Mouse (Mus musculus): ENCODE measurements around the gene Tmem206. TPM values are rescaled to one million over a fixed set of nuclear protein-coding genes. Genes with fewer than 3 reads are reported as not detected.

Tmem206 gene
- total and polyA plus RNA-seq, 2 experiments from 2014 or later = 23.2 to 27.6 TPM

- no peak overlapping the region for H3K4me3 ChIP-seq (ENCODE audit: low read depth, low read length)
- H3K36me3 ChIP-seq (ENCODE audit: insufficient read depth, low read length) = no peaks in the 10 kb centered on the region
- no peaks in the 10 kb centered on the region for H3K9me3 ChIP-seq (ENCODE audit: low read length)
- no peak overlapping the region for H3K27ac ChIP-seq (ENCODE audit: low read depth, low read length)
- H3K27me3 ChIP-seq (ENCODE audit: insufficient read depth, low read length) = no peaks in the 10 kb centered on the region
- no peak overlapping the region for H3K9ac ChIP-seq (replicated peaks; ENCODE audit: low read length, poor library complexity, severe bottlenecking)
- no peak overlapping the region for H3K4me2 ChIP-seq (ENCODE audit: low read depth, low read length, poor library complexity, severe bottlenecking)
- ATAC-seq (ENCODE audit: low FRiP score) (no peak), DNase-seq (ENCODE audit: low spot score) (no peak)
- WGBS = 91% methylated on average over 3 of the region's 3 CpGs
- peaks cover 15% of the 10 kb centered on the region; the same call in 1 of the 2 replicates for H3K4me1 ChIP-seq (ENCODE audit: insufficient read depth, low read length)
- no peak for TF ChIP-seq CTCF (IDR thresholded peaks at IDR 0.05)
Observed at GRCm38 (mm10) chr1:191323381-191323780, 2.3 kb upstream of the Tmem206 start.

- WGBS = 86% methylated on average over 7 of the region's 7 CpGs
- H3K27me3 ChIP-seq (ENCODE audit: insufficient read depth, low read length) = no peaks in the 10 kb centered on the region
- ATAC-seq (ENCODE audit: low FRiP score) (no peak; the same call in 1 of the 2 replicates), DNase-seq (ENCODE audit: low spot score) (no peak)
- peaks cover 15% of the 10 kb centered on the region; the same call in 1 of the 2 replicates for H3K4me1 ChIP-seq (ENCODE audit: insufficient read depth, low read length)
- H3K27ac ChIP-seq (ENCODE audit: low read depth, low read length) = peak overlapping the region; percentile 87
- peak overlapping the region; percentile 81 for H3K4me2 ChIP-seq (ENCODE audit: low read depth, low read length, poor library complexity, severe bottlenecking)
- peak overlapping the region; percentile 92; the same call in 1 of the 2 replicates for H3K9ac ChIP-seq (replicated peaks; ENCODE audit: low read length, poor library complexity, severe bottlenecking)
- H3K4me3 ChIP-seq (ENCODE audit: low read depth, low read length) = peak overlapping the region; percentile 75
- no peak for TF ChIP-seq CTCF (IDR thresholded peaks at IDR 0.05)
- H3K9me3 ChIP-seq (ENCODE audit: low read length) = no peaks in the 10 kb centered on the region
- no peaks in the 10 kb centered on the region for H3K36me3 ChIP-seq (ENCODE audit: insufficient read depth, low read length)
Observed at GRCm38 (mm10) chr1:191324733-191325590, 750 bp upstream of the Tmem206 start.

- 0 out of 2 replicates have a peak, but pooled peaks cover 3% of the 10 kb centered on the region for H3K36me3 ChIP-seq (ENCODE audit: insufficient read depth, low read length)
- peak overlapping the region; percentile 75 for H3K4me3 ChIP-seq (ENCODE audit: low read depth, low read length)
- H3K4me1 ChIP-seq (ENCODE audit: insufficient read depth, low read length) = peaks cover 15% of the 10 kb centered on the region; the same call in 1 of the 2 replicates
- peak overlapping the region; percentile 92 for H3K9ac ChIP-seq (replicated peaks; ENCODE audit: low read length, poor library complexity, severe bottlenecking)
- H3K4me2 ChIP-seq (ENCODE audit: low read depth, low read length, poor library complexity, severe bottlenecking) = peak overlapping the region; percentile 81
- TF ChIP-seq CTCF (IDR thresholded peaks at IDR 0.05) = no peak
- WGBS = under 1% methylated on average over 34 of the region's 35 CpGs
- DNase-seq (ENCODE audit: low spot score) (peak; percentile 43), ATAC-seq (ENCODE audit: low FRiP score) (peak; percentile 68)
- H3K9me3 ChIP-seq (ENCODE audit: low read length) = no peaks in the 10 kb centered on the region
- H3K27me3 ChIP-seq (ENCODE audit: insufficient read depth, low read length) = no peaks in the 10 kb centered on the region
- peak overlapping the region; percentile 87 for H3K27ac ChIP-seq (ENCODE audit: low read depth, low read length)
Observed at GRCm38 (mm10) chr1:191326233-191326882, 646 bp downstream of the Tmem206 start.

GRCm38 (mm10) chr1:191327258-191327657, 1.5 kb downstream of the Tmem206 start:
- TF ChIP-seq CTCF (IDR thresholded peaks at IDR 0.05) = no peak
- H3K9ac ChIP-seq (replicated peaks; ENCODE audit: low read length, poor library complexity, severe bottlenecking) = peak overlapping the region; percentile 92; the same call in 1 of the 2 replicates
- 78% methylated on average over 8 of the region's 8 CpGs for WGBS
- H3K4me3 ChIP-seq (ENCODE audit: low read depth, low read length) = peak overlapping the region; percentile 75
- no peak for DNase-seq (ENCODE audit: low spot score)
- H3K36me3 ChIP-seq (ENCODE audit: insufficient read depth, low read length) = peaks cover 11% of the 10 kb centered on the region
- peak overlapping the region; percentile 81 for H3K4me2 ChIP-seq (ENCODE audit: low read depth, low read length, poor library complexity, severe bottlenecking)
- H3K27ac ChIP-seq (ENCODE audit: low read depth, low read length) = no peak overlapping the region
- H3K27me3 ChIP-seq (ENCODE audit: insufficient read depth, low read length) = no peaks in the 10 kb centered on the region
- H3K9me3 ChIP-seq (ENCODE audit: low read length) = no peaks in the 10 kb centered on the region
- H3K4me1 ChIP-seq (ENCODE audit: insufficient read depth, low read length) = peaks cover 15% of the 10 kb centered on the region; the same call in 1 of the 2 replicates
- ATAC-seq (ENCODE audit: low FRiP score) = no peak

- peaks cover 12% of the 10 kb centered on the region for H3K36me3 ChIP-seq (ENCODE audit: insufficient read depth, low read length)
- H3K27ac ChIP-seq (ENCODE audit: low read depth, low read length) = no peak overlapping the region
- no peak overlapping the region for H3K4me3 ChIP-seq (ENCODE audit: low read depth, low read length)
- WGBS = 72% methylated on average over 8 of the region's 8 CpGs
- H3K4me2 ChIP-seq (ENCODE audit: low read depth, low read length, poor library complexity, severe bottlenecking) = peak overlapping the region; percentile 81; the same call in 1 of the 2 replicates
- TF ChIP-seq CTCF (IDR thresholded peaks at IDR 0.05) = no peak
- peaks cover 15% of the 10 kb centered on the region; the same call in 1 of the 2 replicates for H3K4me1 ChIP-seq (ENCODE audit: insufficient read depth, low read length)
- H3K27me3 ChIP-seq (ENCODE audit: insufficient read depth, low read length) = no peaks in the 10 kb centered on the region
- no peaks in the 10 kb centered on the region for H3K9me3 ChIP-seq (ENCODE audit: low read length)
- DNase-seq (ENCODE audit: low spot score) = no peak
- 0 out of 2 replicates have a peak overlapping the region, but pooled peaks have one; percentile 24 for H3K9ac ChIP-seq (replicated peaks; ENCODE audit: low read length, poor library complexity, severe bottlenecking)
- no peak for ATAC-seq (ENCODE audit: low FRiP score)
Observed at GRCm38 (mm10) chr1:191328019-191328441, 2.3 kb downstream of the Tmem206 start.

Data from midbrain, postnatal 0 days (tissue).